Mouse (Mus musculus) heart, postnatal 0 days (tissue): ENCODE data around the gene Vgll4.

Experiments
- CTCF ChIP-seq: IDR thresholded peaks from 2 replicates; pipeline ENCODE4 v1.5.1; 2016; ENCODE audit warnings: antibody characterized with exemption, control low read depth, low read depth
- EP300 ChIP-seq: IDR thresholded peaks from 2 replicates; pipeline ENCODE4 v1.6.1; 2016; ENCODE audit warnings: antibody characterized with exemption, low read depth

- TF ChIP-seq CTCF (no peak), EP300 (no peak)
These were observed 76.2 kb downstream of the Vgll4 start for GRCm38 (mm10) chr6:114893427-114894209.
